Mouse (Mus musculus) spleen, adult 12 weeks (tissue): ENCODE data around the gene Cabin1.

Source experiments
- DNase-seq: peaks from one replicate; pipeline ENCODE4 v3.0.0; 2022; ENCODE audit warnings: low spot score

Cabin1 gene

GRCm38 (mm10) chr10:75766856-75767255 is 2.7 kb upstream of the Cabin1 start:
- DNase-seq, result no peak

GRCm38 (mm10) chr10:75764519-75765473 is 655 bp upstream of the Cabin1 start:
- peak; percentile 83 for DNase-seq

GRCm38 (mm10) chr10:75762413-75762812 is 1.7 kb downstream of the Cabin1 start:
- DNase-seq, result no peak

GRCm38 (mm10) chr10:75760311-75760710 is 3.8 kb downstream of the Cabin1 start:
- no peak for DNase-seq

- no peak for DNase-seq
Measured at GRCm38 (mm10) chr10:75756719-75757118, 7.4 kb downstream of the Cabin1 start.

- DNase-seq, result peak; percentile 68
Measured at GRCm38 (mm10) chr10:75744017-75744416, 20.1 kb downstream of the Cabin1 start.

- no peak for DNase-seq
Measured at GRCm38 (mm10) chr10:75743369-75743768, 20.8 kb downstream of the Cabin1 start.

- no peak for DNase-seq
Measured at GRCm38 (mm10) chr10:75740866-75741265, 23.3 kb downstream of the Cabin1 start.

- DNase-seq, result no peak
Measured at GRCm38 (mm10) chr10:75725449-75725848, 38.7 kb downstream of the Cabin1 start.

GRCm38 (mm10) chr10:75720215-75720614 is 43.9 kb downstream of the Cabin1 start:
- no peak for DNase-seq

- DNase-seq, result no peak
Measured at GRCm38 (mm10) chr10:75714795-75715194, 49.3 kb downstream of the Cabin1 start.

GRCm38 (mm10) chr10:75713026-75713425 is 51.1 kb downstream of the Cabin1 start:
- DNase-seq, result no peak

GRCm38 (mm10) chr10:75710210-75710609 is 53.9 kb downstream of the Cabin1 start:
- DNase-seq, result no peak

- no peak for DNase-seq
Measured at GRCm38 (mm10) chr10:75709261-75709660, 54.9 kb downstream of the Cabin1 start.

GRCm38 (mm10) chr10:75708633-75708992 is 55.5 kb downstream of the Cabin1 start:
- no peak for DNase-seq

GRCm38 (mm10) chr10:75707901-75708632 is 56.1 kb downstream of the Cabin1 start:
- no peak for DNase-seq

- peak; percentile 40 for DNase-seq
Measured at GRCm38 (mm10) chr10:75706632-75707216, 57.4 kb downstream of the Cabin1 start.

GRCm38 (mm10) chr10:75705681-75706400 is 58.3 kb downstream of the Cabin1 start:
- DNase-seq, result peak; percentile 55

- DNase-seq, result no peak
Measured at GRCm38 (mm10) chr10:75704212-75705185, 59.6 kb downstream of the Cabin1 start.

GRCm38 (mm10) chr10:75703504-75703903 is 60.6 kb downstream of the Cabin1 start:
- no peak for DNase-seq

- DNase-seq, result no peak
Measured at GRCm38 (mm10) chr10:75702494-75702893, 61.6 kb downstream of the Cabin1 start.
